Mouse (Mus musculus): ENCODE data around the gene Taf3. TPM values are rescaled to one million over a fixed set of nuclear protein-coding genes. Genes with fewer than 3 reads are reported as not detected.

Gene Taf3
- total RNA-seq, 1 experiment from 2014 or later, result 13.8 TPM

GRCm38 (mm10) chr2:9893272-9893953 is 155.0 kb downstream of the Taf3 start:
- ATAC-seq (replicated peaks; ENCODE audit: low read depth, poor library complexity, severe bottlenecking), result no peak

GRCm38 (mm10) chr2:9892541-9892940 is 155.9 kb downstream of the Taf3 start:
- no peak for ATAC-seq (replicated peaks; ENCODE audit: low read depth, poor library complexity, severe bottlenecking)

GRCm38 (mm10) chr2:9890906-9891305 is 157.5 kb downstream of the Taf3 start:
- ATAC-seq (replicated peaks; ENCODE audit: low read depth, poor library complexity, severe bottlenecking), result no peak

GRCm38 (mm10) chr2:9890251-9890650 is 158.1 kb downstream of the Taf3 start:
- no peak for ATAC-seq (replicated peaks; ENCODE audit: low read depth, poor library complexity, severe bottlenecking)

GRCm38 (mm10) chr2:9889651-9890183 is 158.7 kb downstream of the Taf3 start, which contains the start of gene Gata3:
Gene Gata3, minus strand, starts transcription at chr2:9890034.
- ATAC-seq (replicated peaks; ENCODE audit: low read depth, poor library complexity, severe bottlenecking), result no peak

- peak; percentile 78 for ATAC-seq (replicated peaks; ENCODE audit: low read depth, poor library complexity, severe bottlenecking)
Observed at GRCm38 (mm10) chr2:9888913-9889650, 159.3 kb downstream of the Taf3 start, which contains the start of gene 9230102O04Rik. Gene 9230102O04Rik, minus strand, starts transcription at chr2:9889540.

- ATAC-seq (replicated peaks; ENCODE audit: low read depth, poor library complexity, severe bottlenecking), result no peak
Observed at GRCm38 (mm10) chr2:9887636-9888035, 160.8 kb downstream of the Taf3 start.

- ATAC-seq (replicated peaks; ENCODE audit: low read depth, poor library complexity, severe bottlenecking), result no peak
Observed at GRCm38 (mm10) chr2:9886921-9887610, 161.3 kb downstream of the Taf3 start.

GRCm38 (mm10) chr2:9886031-9886430 is 162.4 kb downstream of the Taf3 start:
- ATAC-seq (replicated peaks; ENCODE audit: low read depth, poor library complexity, severe bottlenecking), result no peak

GRCm38 (mm10) chr2:9885217-9885770 is 163.1 kb downstream of the Taf3 start:
- ATAC-seq (replicated peaks; ENCODE audit: low read depth, poor library complexity, severe bottlenecking), result no peak

- ATAC-seq (replicated peaks; ENCODE audit: low read depth, poor library complexity, severe bottlenecking), result no peak
Observed at GRCm38 (mm10) chr2:9884533-9885216, 163.7 kb downstream of the Taf3 start.

- ATAC-seq (replicated peaks; ENCODE audit: low read depth, poor library complexity, severe bottlenecking), result no peak
Observed at GRCm38 (mm10) chr2:9883803-9884532, 164.4 kb downstream of the Taf3 start.

- ATAC-seq (replicated peaks; ENCODE audit: low read depth, poor library complexity, severe bottlenecking), result no peak
Observed at GRCm38 (mm10) chr2:9882926-9883802, 165.2 kb downstream of the Taf3 start.

GRCm38 (mm10) chr2:9882371-9882925 is 165.9 kb downstream of the Taf3 start:
- ATAC-seq (replicated peaks; ENCODE audit: low read depth, poor library complexity, severe bottlenecking), result no peak

GRCm38 (mm10) chr2:9881611-9882023 is 166.8 kb downstream of the Taf3 start:
- ATAC-seq (replicated peaks; ENCODE audit: low read depth, poor library complexity, severe bottlenecking), result no peak

- no peak for ATAC-seq (replicated peaks; ENCODE audit: low read depth, poor library complexity, severe bottlenecking)
Observed at GRCm38 (mm10) chr2:9881051-9881591, 167.3 kb downstream of the Taf3 start, which contains the start of gene 4930412O13Rik. Gene 4930412O13Rik, plus strand, starts transcription at chr2:9881252.

- no peak for ATAC-seq (replicated peaks; ENCODE audit: low read depth, poor library complexity, severe bottlenecking)
Observed at GRCm38 (mm10) chr2:9880271-9880670, 168.1 kb downstream of the Taf3 start.
